Mouse (Mus musculus): ENCODE measurements at regions not wholly inside any gene's neighbourhood (a gene's known extent, or its start where the extent isn't known, plus 50 kb on each side); places are given as distances from the start of the nearest gene placed in this dataset.
"Not testable (repeated sequence)": the region's sequence is repeated elsewhere in the genome, so short reads cannot be mapped to it uniquely, and the experiment has no call there.

- peak; percentile 9 to 67 for DNase-seq (ENCODE audit: extremely low spot score in 1 of 2, low spot score in 1 of 2)
These were observed 315.0 kb upstream of the Olfr1507 start for GRCm38 (mm10) chr14:52810275-52811127.

DNA sequence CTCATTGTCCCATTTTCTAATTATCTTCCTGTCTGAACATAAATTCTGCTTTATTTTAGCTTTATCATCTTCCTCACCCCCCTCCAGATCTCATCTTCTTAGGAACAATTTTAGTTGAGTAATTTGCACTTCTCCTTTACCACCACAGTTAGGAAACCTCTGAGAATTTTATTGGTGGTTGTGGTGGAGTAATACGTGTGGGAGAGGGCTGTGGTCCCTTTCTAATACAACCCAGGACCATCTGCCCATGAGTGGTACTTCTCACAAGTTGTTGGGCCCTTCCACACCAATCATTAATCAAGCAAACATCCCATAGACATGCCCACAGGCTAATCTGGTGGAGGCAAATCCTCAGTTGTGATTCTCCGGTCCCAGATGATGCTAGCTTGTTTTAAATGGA is 306.2 kb upstream of the Olfr1507 start:
- not testable (repeated sequence) for DNase-seq (ENCODE audit: extremely low spot score in 1 of 2, low spot score in 1 of 2)

GRCm38 (mm10) chr14:52792600-52792999 is 297.1 kb upstream of the Olfr1507 start:
- not testable (repeated sequence) for DNase-seq (ENCODE audit: extremely low spot score in 1 of 2, low spot score in 1 of 2)

- DNase-seq (ENCODE audit: extremely low spot score in 1 of 2, low spot score in 1 of 2): not testable (repeated sequence)
These were observed 296.3 kb upstream of the Olfr1507 start for GRCm38 (mm10) chr14:52791828-52792227.

DNA sequence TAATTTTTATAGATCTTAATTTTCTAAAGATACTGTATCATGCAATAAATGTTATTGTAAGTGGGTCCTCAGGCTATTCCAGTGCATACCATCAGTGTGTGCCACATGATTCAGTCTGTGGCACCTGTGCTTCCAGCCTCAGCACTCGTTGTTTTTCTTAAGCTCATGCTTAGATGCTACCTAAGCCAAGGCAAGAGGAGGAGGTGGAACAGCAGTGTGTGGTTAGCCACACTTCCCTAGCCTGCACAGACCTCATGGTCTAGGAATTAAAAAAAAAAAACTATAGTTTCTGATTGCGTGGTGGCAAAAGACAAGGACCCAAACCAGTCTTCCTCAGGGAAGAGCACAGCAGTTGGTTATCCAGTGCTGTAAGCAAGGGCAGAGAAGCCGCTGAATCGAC is 287.3 kb upstream of the Olfr1507 start:
- not testable (repeated sequence) for DNase-seq (ENCODE audit: extremely low spot score in 1 of 2, low spot score in 1 of 2)

- DNase-seq (ENCODE audit: extremely low spot score in 1 of 2, low spot score in 1 of 2): not testable (repeated sequence)
These were observed 280.3 kb upstream of the Olfr1507 start for GRCm38 (mm10) chr14:52775816-52776215.

GRCm38 (mm10) chr14:52769450-52769849 is 273.9 kb upstream of the Olfr1507 start:
- DNase-seq (ENCODE audit: extremely low spot score in 1 of 2, low spot score in 1 of 2): not testable (repeated sequence)

GRCm38 (mm10) chr14:52752159-52752558 is 256.6 kb upstream of the Olfr1507 start:
- not testable (repeated sequence) for DNase-seq (ENCODE audit: extremely low spot score in 1 of 2, low spot score in 1 of 2)

- not testable (repeated sequence) for DNase-seq (ENCODE audit: extremely low spot score in 1 of 2, low spot score in 1 of 2)
These were observed 231.1 kb upstream of the Olfr1507 start for GRCm38 (mm10) chr14:52726680-52727079.

GRCm38 (mm10) chr14:52724988-52725387 is 229.4 kb upstream of the Olfr1507 start:
- not testable (repeated sequence) for DNase-seq (ENCODE audit: extremely low spot score in 1 of 2, low spot score in 1 of 2)

GRCm38 (mm10) chr14:52720640-52721039 is 225.1 kb upstream of the Olfr1507 start:
- no peak for DNase-seq (ENCODE audit: extremely low spot score in 1 of 2, low spot score in 1 of 2)

GRCm38 (mm10) chr14:52700851-52701250 is 205.3 kb upstream of the Olfr1507 start:
- DNase-seq (ENCODE audit: extremely low spot score in 1 of 2, low spot score in 1 of 2): not testable (repeated sequence)

GRCm38 (mm10) chr14:52683636-52684035 is 188.1 kb upstream of the Olfr1507 start:
- DNase-seq (ENCODE audit: extremely low spot score in 1 of 2, low spot score in 1 of 2): not testable (repeated sequence)

- no peak for DNase-seq (ENCODE audit: extremely low spot score in 1 of 2, low spot score in 1 of 2)
These were observed 158.8 kb upstream of the Olfr1507 start for GRCm38 (mm10) chr14:52654355-52654754.

DNA sequence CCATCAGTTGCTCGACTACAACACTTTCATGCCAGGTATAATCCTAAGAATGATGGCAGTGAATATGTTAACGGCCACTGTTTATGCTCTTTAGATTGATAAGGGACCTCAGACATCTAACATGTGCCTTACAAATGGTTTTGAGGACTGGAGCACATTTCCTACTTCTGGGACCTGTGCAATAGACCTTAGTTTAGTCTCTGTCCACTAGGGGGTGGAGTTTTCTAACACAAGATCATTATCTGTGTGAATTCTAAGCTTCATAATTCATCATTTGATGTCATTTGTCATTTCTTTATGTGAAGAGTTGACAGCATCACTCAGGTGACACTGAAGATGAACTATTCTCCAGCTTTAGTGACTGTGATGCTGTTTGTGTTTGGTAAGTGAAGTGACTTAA is 142.6 kb upstream of the Olfr1507 start:
- DNase-seq (ENCODE audit: extremely low spot score in 1 of 2, low spot score in 1 of 2): no peak

- peak in 1 of 2 experiments; percentile 3 for DNase-seq (ENCODE audit: extremely low spot score in 1 of 2, low spot score in 1 of 2)
These were observed 126.6 kb upstream of the Olfr1507 start for GRCm38 (mm10) chr14:52622184-52622583.

GRCm38 (mm10) chr14:52580319-52580718 is 84.8 kb upstream of the Olfr1507 start:
- DNase-seq (ENCODE audit: extremely low spot score in 1 of 2, low spot score in 1 of 2): peak in 1 of 2 experiments; percentile 7

- no peak for DNase-seq (ENCODE audit: extremely low spot score in 1 of 2, low spot score in 1 of 2)
These were observed 71.4 kb upstream of the Olfr1507 start for GRCm38 (mm10) chr14:52566920-52567319.

DNA sequence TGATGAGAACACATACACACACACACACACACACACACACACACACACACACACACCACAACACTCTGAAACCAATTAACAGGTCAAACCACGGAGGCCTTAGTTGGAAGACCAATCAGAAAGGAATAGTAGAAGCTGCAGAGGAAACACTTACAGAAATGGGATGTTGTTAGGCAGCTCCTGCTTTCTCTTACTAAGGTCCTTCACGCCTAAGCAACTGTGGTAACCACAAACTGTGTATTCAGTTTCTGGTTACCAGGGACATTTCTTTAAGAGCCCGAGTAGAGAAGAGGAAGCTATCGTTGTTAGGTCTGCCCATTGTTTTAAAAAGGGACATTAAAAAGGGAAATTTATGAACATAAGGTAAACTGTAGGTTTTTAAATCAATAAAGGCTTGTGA is 70.1 kb upstream of the Olfr1507 start:
- no peak for DNase-seq (ENCODE audit: extremely low spot score in 1 of 2, low spot score in 1 of 2)

- not testable (repeated sequence) for DNase-seq (ENCODE audit: extremely low spot score in 1 of 2, low spot score in 1 of 2)
These were observed 60.8 kb upstream of the Olfr1507 start for GRCm38 (mm10) chr14:52556340-52556739.

DNA sequence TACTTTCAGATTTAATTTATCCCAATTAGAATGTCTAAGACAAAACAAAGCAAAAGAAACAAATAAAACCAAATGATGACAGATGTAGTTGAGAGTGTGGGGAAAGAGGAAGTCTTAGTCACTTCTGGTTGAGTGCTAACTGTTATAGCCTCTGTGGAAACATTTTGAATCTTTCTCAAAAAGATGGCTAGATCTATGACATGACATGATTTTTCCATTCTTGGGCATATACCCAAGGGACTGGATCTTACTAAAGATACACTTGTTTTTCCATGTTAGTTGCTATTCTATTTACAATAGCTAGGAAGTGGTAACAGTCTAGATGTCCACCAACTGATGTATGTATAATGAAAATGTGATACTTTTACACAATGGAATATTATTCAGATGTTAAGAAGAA is 57.9 kb upstream of the Olfr1507 start:
- DNase-seq (ENCODE audit: extremely low spot score in 1 of 2, low spot score in 1 of 2): no peak

DNA sequence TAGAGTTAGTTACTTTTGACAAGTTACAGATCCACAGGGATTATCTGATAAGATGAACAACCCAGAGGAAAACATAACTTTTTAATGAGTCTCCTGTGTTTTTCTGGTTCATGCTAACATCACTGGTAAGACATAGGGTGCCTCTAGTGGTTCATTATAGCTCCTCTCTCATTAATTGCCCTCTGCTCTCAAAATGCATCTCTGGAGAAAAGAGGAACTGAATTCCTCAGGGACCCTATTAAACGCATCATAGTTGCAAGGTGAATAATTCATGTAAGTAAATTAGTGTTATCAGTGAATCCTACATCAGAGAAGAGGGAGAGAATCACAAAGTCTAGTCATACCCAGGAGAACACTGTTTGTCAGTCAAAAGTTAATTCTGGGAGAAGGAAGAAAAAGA is 52.4 kb upstream of the Olfr1507 start:
- no peak for DNase-seq (ENCODE audit: extremely low spot score in 1 of 2, low spot score in 1 of 2)
